Mouse (Mus musculus) natural killer cell, adult 2 months (primary cell): ENCODE measurements around the gene H2-Ab1.
"Not testable (repeated sequence)": the region's sequence is repeated elsewhere in the genome, so short reads cannot be mapped to it uniquely, and the experiment has no call there.

ENCODE experiments used
- DNase-seq, 2 experiments: peaks; one replicate each; pipeline ENCODE4 v3.0.0; 2022; ENCODE audit warnings: low spot score in 2 of 2

H2-Ab1 gene

GRCm38 (mm10) chr17:34309225-34309624 lies 51.7 kb downstream of the H2-Ab1 start:
- DNase-seq = no peak

GRCm38 (mm10) chr17:34309683-34310385 lies 52.3 kb downstream of the H2-Ab1 start:
- no peak for DNase-seq

GRCm38 (mm10) chr17:34310526-34310925 lies 53.0 kb downstream of the H2-Ab1 start:
- DNase-seq = not testable (repeated sequence)

- no peak for DNase-seq
Observed at GRCm38 (mm10) chr17:34312185-34312584, 54.7 kb downstream of the H2-Ab1 start.

GRCm38 (mm10) chr17:34313393-34313792 lies 55.9 kb downstream of the H2-Ab1 start:
- DNase-seq = peak; percentile 78 to 88

GRCm38 (mm10) chr17:34314286-34314685 lies 56.8 kb downstream of the H2-Ab1 start:
- DNase-seq = no peak

GRCm38 (mm10) chr17:34315512-34315911 lies 58.0 kb downstream of the H2-Ab1 start:
- no peak for DNase-seq

GRCm38 (mm10) chr17:34316697-34317096 lies 59.2 kb downstream of the H2-Ab1 start:
- DNase-seq = no peak

- no peak for DNase-seq
Observed at GRCm38 (mm10) chr17:34317275-34317674, 59.8 kb downstream of the H2-Ab1 start.
